Mouse (Mus musculus): ENCODE results near the gene Gxylt1. TPM values are rescaled to one million over a fixed set of nuclear protein-coding genes. Genes with fewer than 3 reads are reported as not detected.

Gxylt1 gene
- polyA plus RNA-seq (2014; fragmentation: Illumina TruSeq; extraction: RNeasy Lipid Tissue Mini Kit (QIAGEN cat#74804)) = 66.5 TPM

DNA sequence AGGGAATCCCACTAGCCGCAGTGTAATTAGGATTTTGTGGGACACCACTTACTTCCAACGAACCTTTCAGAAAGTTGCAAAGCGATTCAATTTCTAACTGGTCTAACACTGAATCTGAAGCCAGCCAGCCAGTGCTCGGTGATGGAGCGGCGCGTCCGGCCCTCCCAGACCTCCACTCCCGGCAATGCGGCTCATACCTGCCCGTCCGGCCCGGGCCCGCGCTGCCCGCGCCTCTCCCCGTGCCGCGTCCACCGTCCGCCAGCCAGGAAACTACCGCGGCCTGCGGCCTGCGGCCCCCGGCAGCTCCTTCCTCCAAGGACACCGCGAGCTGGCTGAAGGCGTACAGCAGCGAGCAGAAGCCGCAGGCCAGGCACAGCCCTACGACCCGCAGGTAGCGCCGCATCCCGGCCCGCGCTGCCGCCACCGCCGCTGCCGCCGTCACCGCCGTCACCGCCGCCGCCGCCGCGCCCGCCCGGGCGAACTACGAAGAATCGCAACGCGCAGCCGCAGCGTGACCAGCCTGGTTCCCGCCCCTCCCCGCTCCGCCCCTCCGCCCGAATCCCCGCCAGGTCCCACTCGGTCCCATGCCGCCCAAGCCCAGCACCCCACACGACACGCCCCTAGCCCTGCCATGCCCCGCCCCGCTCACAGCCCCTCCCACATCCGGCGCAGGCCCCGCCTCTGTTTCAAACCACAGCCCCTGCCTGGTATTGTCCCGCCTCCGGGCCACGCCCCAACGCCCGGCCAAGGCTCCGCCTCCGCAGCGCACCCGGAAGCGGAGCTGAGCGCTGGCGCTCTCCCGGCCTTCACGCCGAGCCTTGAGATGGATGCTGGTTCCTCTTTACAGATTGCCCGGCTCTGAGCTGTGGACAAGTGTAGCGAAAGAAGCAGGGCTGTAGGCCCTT lies at the start of gene Gxylt1:
Gene Gxylt1, minus strand, starts transcription at position 501 of the 905 bp plus-strand sequence.

Other genes with a start within 250 kb of the Gxylt1 start
- gene Yaf2, start 61.8 kb upstream of the Gxylt1 start, polyA plus RNA-seq (2014; fragmentation: Illumina TruSeq; extraction: RNeasy Lipid Tissue Mini Kit (QIAGEN cat#74804)) = 102 TPM
- gene Zcrb1, start 123.2 kb upstream of the Gxylt1 start, polyA plus RNA-seq (2014; fragmentation: Illumina TruSeq; extraction: RNeasy Lipid Tissue Mini Kit (QIAGEN cat#74804)) = 238 TPM
- 73.1 TPM for gene Pphln1, start 123.2 kb upstream of the Gxylt1 start, polyA plus RNA-seq (2014; fragmentation: Illumina TruSeq; extraction: RNeasy Lipid Tissue Mini Kit (QIAGEN cat#74804))